Mouse (Mus musculus): ENCODE data around the gene Cryaa. TPM values are rescaled to one million over a fixed set of nuclear protein-coding genes. Genes with fewer than 3 reads are reported as not detected.

Gene Cryaa
- polyA plus RNA-seq, 1 experiment from 2014 or later = not detected

- Histone ChIP-seq H3K36me3 (ENCODE audit: control insufficient read depth, insufficient read depth, low read length) (no peaks in the 10 kb centered on the region), H3K4me2 (ENCODE audit: low read depth) (no peak overlapping the region), H3K9me3 (ENCODE audit: control insufficient read depth, low read length) (no peaks in the 10 kb centered on the region), H3K27me3 (ENCODE audit: control insufficient read depth, insufficient read depth, low read length) (no peaks in the 10 kb centered on the region), H3K9ac (ENCODE audit: low read length) (no peak overlapping the region), H3K4me1 (ENCODE audit: control insufficient read depth, insufficient read depth, low read length) (no peaks in the 10 kb centered on the region), H3K4me3 (ENCODE audit: low read depth, low read length) (no peak overlapping the region), H3K27ac (ENCODE audit: low read depth, low read length) (no peak overlapping the region)
- 76% methylated on average over 8 of the region's 8 CpGs for WGBS
- no peak for DNase-seq (ENCODE audit: low spot score)
- ATAC-seq (ENCODE audit: insufficient read depth, low FRiP score, low TSS enrichment) = no peak
Measured at GRCm38 (mm10) chr17:31710455-31710854, 32.8 kb downstream of the Cryaa start.

GRCm38 (mm10) chr17:31713709-31714108 lies 36.1 kb downstream of the Cryaa start:
- H3K27me3 ChIP-seq (ENCODE audit: control insufficient read depth, insufficient read depth, low read length) = no peaks in the 10 kb centered on the region
- no peak for ATAC-seq (ENCODE audit: insufficient read depth, low FRiP score, low TSS enrichment)
- no peaks in the 10 kb centered on the region for H3K9me3 ChIP-seq (ENCODE audit: control insufficient read depth, low read length)
- no peak overlapping the region for H3K4me3 ChIP-seq (ENCODE audit: low read depth, low read length)
- H3K9ac ChIP-seq (ENCODE audit: low read length) = no peak overlapping the region
- H3K27ac ChIP-seq (ENCODE audit: low read depth, low read length) = no peak overlapping the region
- no peak overlapping the region for H3K4me2 ChIP-seq (ENCODE audit: low read depth)
- 84% methylated on average over 9 of the region's 9 CpGs for WGBS
- H3K36me3 ChIP-seq (ENCODE audit: control insufficient read depth, insufficient read depth, low read length) = no peaks in the 10 kb centered on the region
- no peak for DNase-seq (ENCODE audit: low spot score)
- H3K4me1 ChIP-seq (ENCODE audit: control insufficient read depth, insufficient read depth, low read length) = no peaks in the 10 kb centered on the region

GRCm38 (mm10) chr17:31714125-31714524 lies 36.5 kb downstream of the Cryaa start:
- H3K36me3 ChIP-seq (ENCODE audit: control insufficient read depth, insufficient read depth, low read length) = no peaks in the 10 kb centered on the region
- H3K27ac ChIP-seq (ENCODE audit: low read depth, low read length) = no peak overlapping the region
- no peak overlapping the region for H3K4me3 ChIP-seq (ENCODE audit: low read depth, low read length)
- H3K4me2 ChIP-seq (ENCODE audit: low read depth) = no peak overlapping the region
- ATAC-seq (ENCODE audit: insufficient read depth, low FRiP score, low TSS enrichment) = no peak
- 91% methylated on average over 3 of the region's 3 CpGs for WGBS
- H3K4me1 ChIP-seq (ENCODE audit: control insufficient read depth, insufficient read depth, low read length) = no peaks in the 10 kb centered on the region
- DNase-seq (ENCODE audit: low spot score) = no peak
- no peaks in the 10 kb centered on the region for H3K27me3 ChIP-seq (ENCODE audit: control insufficient read depth, insufficient read depth, low read length)
- no peaks in the 10 kb centered on the region for H3K9me3 ChIP-seq (ENCODE audit: control insufficient read depth, low read length)
- no peak overlapping the region for H3K9ac ChIP-seq (ENCODE audit: low read length)

GRCm38 (mm10) chr17:31715006-31715405 lies 37.4 kb downstream of the Cryaa start:
- Histone ChIP-seq H3K4me1 (ENCODE audit: control insufficient read depth, insufficient read depth, low read length) (no peaks in the 10 kb centered on the region), H3K9me3 (ENCODE audit: control insufficient read depth, low read length) (no peaks in the 10 kb centered on the region), H3K4me2 (ENCODE audit: low read depth) (no peak overlapping the region), H3K27me3 (ENCODE audit: control insufficient read depth, insufficient read depth, low read length) (no peaks in the 10 kb centered on the region), H3K27ac (ENCODE audit: low read depth, low read length) (no peak overlapping the region), H3K36me3 (ENCODE audit: control insufficient read depth, insufficient read depth, low read length) (no peaks in the 10 kb centered on the region), H3K4me3 (ENCODE audit: low read depth, low read length) (no peak overlapping the region), H3K9ac (ENCODE audit: low read length) (no peak overlapping the region)
- WGBS = 89% methylated on average over 11 of the region's 11 CpGs
- ATAC-seq (ENCODE audit: insufficient read depth, low FRiP score, low TSS enrichment) = no peak
- no peak for DNase-seq (ENCODE audit: low spot score)

- Histone ChIP-seq H3K9ac (ENCODE audit: low read length) (no peak overlapping the region), H3K4me2 (ENCODE audit: low read depth) (no peak overlapping the region), H3K36me3 (ENCODE audit: control insufficient read depth, insufficient read depth, low read length) (no peaks in the 10 kb centered on the region), H3K9me3 (ENCODE audit: control insufficient read depth, low read length) (no peaks in the 10 kb centered on the region), H3K27me3 (ENCODE audit: control insufficient read depth, insufficient read depth, low read length) (no peaks in the 10 kb centered on the region), H3K4me3 (ENCODE audit: low read depth, low read length) (no peak overlapping the region), H3K27ac (ENCODE audit: low read depth, low read length) (no peak overlapping the region), H3K4me1 (ENCODE audit: control insufficient read depth, insufficient read depth, low read length) (no peaks in the 10 kb centered on the region)
- no peak for ATAC-seq (ENCODE audit: insufficient read depth, low FRiP score, low TSS enrichment)
- no peak for DNase-seq (ENCODE audit: low spot score)
- 88% methylated on average over 6 of the region's 6 CpGs for WGBS
Measured at GRCm38 (mm10) chr17:31721637-31722036, 44.0 kb downstream of the Cryaa start.

- Histone ChIP-seq H3K4me1 (ENCODE audit: control insufficient read depth, insufficient read depth, low read length) (no peaks in the 10 kb centered on the region), H3K4me3 (ENCODE audit: low read depth, low read length) (no peak overlapping the region), H3K9me3 (ENCODE audit: control insufficient read depth, low read length) (no peaks in the 10 kb centered on the region), H3K27ac (ENCODE audit: low read depth, low read length) (no peak overlapping the region), H3K27me3 (ENCODE audit: control insufficient read depth, insufficient read depth, low read length) (no peaks in the 10 kb centered on the region), H3K9ac (ENCODE audit: low read length) (no peak overlapping the region), H3K36me3 (ENCODE audit: control insufficient read depth, insufficient read depth, low read length) (no peaks in the 10 kb centered on the region), H3K4me2 (ENCODE audit: low read depth) (no peak overlapping the region)
- WGBS = 25% methylated on average over 6 of the region's 6 CpGs
- ATAC-seq (ENCODE audit: insufficient read depth, low FRiP score, low TSS enrichment) (no peak), DNase-seq (ENCODE audit: low spot score) (no peak)
Measured at GRCm38 (mm10) chr17:31725366-31725765, 47.8 kb downstream of the Cryaa start.

GRCm38 (mm10) chr17:31726216-31726615 lies 48.6 kb downstream of the Cryaa start:
- Histone ChIP-seq H3K4me3 (ENCODE audit: low read depth, low read length) (no peak overlapping the region), H3K36me3 (ENCODE audit: control insufficient read depth, insufficient read depth, low read length) (no peaks in the 10 kb centered on the region), H3K27me3 (ENCODE audit: control insufficient read depth, insufficient read depth, low read length) (no peaks in the 10 kb centered on the region), H3K9me3 (ENCODE audit: control insufficient read depth, low read length) (no peaks in the 10 kb centered on the region), H3K9ac (ENCODE audit: low read length) (no peak overlapping the region), H3K4me2 (ENCODE audit: low read depth) (no peak overlapping the region), H3K27ac (ENCODE audit: low read depth, low read length) (no peak overlapping the region), H3K4me1 (ENCODE audit: control insufficient read depth, insufficient read depth, low read length) (no peaks in the 10 kb centered on the region)
- 96% methylated on average over 5 of the region's 5 CpGs for WGBS
- DNase-seq (ENCODE audit: low spot score) (no peak), ATAC-seq (ENCODE audit: insufficient read depth, low FRiP score, low TSS enrichment) (no peak)

GRCm38 (mm10) chr17:31727230-31727629 lies 49.6 kb downstream of the Cryaa start:
- ATAC-seq (ENCODE audit: insufficient read depth, low FRiP score, low TSS enrichment) = no peak
- H3K4me2 ChIP-seq (ENCODE audit: low read depth) = no peak overlapping the region
- no peak overlapping the region for H3K27ac ChIP-seq (ENCODE audit: low read depth, low read length)
- H3K9me3 ChIP-seq (ENCODE audit: control insufficient read depth, low read length) = no peaks in the 10 kb centered on the region
- no peaks in the 10 kb centered on the region for H3K36me3 ChIP-seq (ENCODE audit: control insufficient read depth, insufficient read depth, low read length)
- no peak for DNase-seq (ENCODE audit: low spot score)
- H3K4me1 ChIP-seq (ENCODE audit: control insufficient read depth, insufficient read depth, low read length) = no peaks in the 10 kb centered on the region
- H3K27me3 ChIP-seq (ENCODE audit: control insufficient read depth, insufficient read depth, low read length) = no peaks in the 10 kb centered on the region
- WGBS = 68% methylated on average over 4 of the region's 4 CpGs
- no peak overlapping the region for H3K4me3 ChIP-seq (ENCODE audit: low read depth, low read length)
- no peak overlapping the region for H3K9ac ChIP-seq (ENCODE audit: low read length)

GRCm38 (mm10) chr17:31728043-31728442 lies 50.4 kb downstream of the Cryaa start:
- H3K4me3 ChIP-seq (ENCODE audit: low read depth, low read length) = no peak overlapping the region
- H3K27ac ChIP-seq (ENCODE audit: low read depth, low read length) = no peak overlapping the region
- 69% methylated on average over 4 of the region's 4 CpGs for WGBS

More at GRCm38 (mm10) chr17:31728043-31728442, 50.4 kb downstream of the Cryaa start:
- H3K9me3 ChIP-seq (ENCODE audit: control insufficient read depth, low read length) = no peaks in the 10 kb centered on the region
- no peaks in the 10 kb centered on the region for H3K27me3 ChIP-seq (ENCODE audit: control insufficient read depth, insufficient read depth, low read length)
- ATAC-seq (ENCODE audit: insufficient read depth, low FRiP score, low TSS enrichment) = no peak
- H3K9ac ChIP-seq (ENCODE audit: low read length) = no peak overlapping the region
- DNase-seq (ENCODE audit: low spot score) = no peak
- H3K4me1 ChIP-seq (ENCODE audit: control insufficient read depth, insufficient read depth, low read length) = no peaks in the 10 kb centered on the region
- no peak overlapping the region for H3K4me2 ChIP-seq (ENCODE audit: low read depth)
- no peaks in the 10 kb centered on the region for H3K36me3 ChIP-seq (ENCODE audit: control insufficient read depth, insufficient read depth, low read length)

Data from neural tube, embryonic 11.5 days (tissue).